Mouse (Mus musculus): ENCODE measurements around the gene Fgfr2.

Gene Fgfr2

GRCm38 (mm10) chr7:132767999-132768370 is 355.2 kb downstream of the Fgfr2 start:
- DNase-seq, result no peak

- DNase-seq, result peak; percentile 48
These were observed 355.7 kb downstream of the Fgfr2 start for GRCm38 (mm10) chr7:132767233-132767998.

GRCm38 (mm10) chr7:132766235-132766871 is 356.8 kb downstream of the Fgfr2 start:
- DNase-seq, result no peak

GRCm38 (mm10) chr7:132765629-132766186 is 357.4 kb downstream of the Fgfr2 start:
- DNase-seq, result no peak

- DNase-seq, result no peak
These were observed 358.2 kb downstream of the Fgfr2 start for GRCm38 (mm10) chr7:132764896-132765491.

GRCm38 (mm10) chr7:132764314-132764713 is 358.8 kb downstream of the Fgfr2 start:
- DNase-seq, result no peak

- no peak for DNase-seq
These were observed 359.2 kb downstream of the Fgfr2 start for GRCm38 (mm10) chr7:132763911-132764310.

- no peak for DNase-seq
These were observed 359.8 kb downstream of the Fgfr2 start for GRCm38 (mm10) chr7:132763351-132763750.

GRCm38 (mm10) chr7:132761409-132761808 is 361.7 kb downstream of the Fgfr2 start:
- no peak for DNase-seq

- DNase-seq, result no peak
These were observed 362.5 kb downstream of the Fgfr2 start for GRCm38 (mm10) chr7:132760589-132761180.

GRCm38 (mm10) chr7:132759926-132760325 is 363.2 kb downstream of the Fgfr2 start:
- no peak for DNase-seq

- DNase-seq, result no peak
These were observed 363.7 kb downstream of the Fgfr2 start for GRCm38 (mm10) chr7:132759405-132759891.

GRCm38 (mm10) chr7:132758875-132759274 is 364.3 kb downstream of the Fgfr2 start:
- DNase-seq, result no peak

- no peak for DNase-seq
These were observed 366.8 kb downstream of the Fgfr2 start for GRCm38 (mm10) chr7:132756325-132756724.

- no peak for DNase-seq
These were observed 368.8 kb downstream of the Fgfr2 start for GRCm38 (mm10) chr7:132754389-132754750.

- no peak for DNase-seq
These were observed 369.4 kb downstream of the Fgfr2 start for GRCm38 (mm10) chr7:132753518-132754388.

GRCm38 (mm10) chr7:132751716-132752115 is 371.4 kb downstream of the Fgfr2 start:
- peak; percentile 74 for DNase-seq

GRCm38 (mm10) chr7:132749504-132749903 is 373.6 kb downstream of the Fgfr2 start:
- no peak for DNase-seq

- no peak for DNase-seq
These were observed 374.9 kb downstream of the Fgfr2 start for GRCm38 (mm10) chr7:132748076-132748769.

- DNase-seq, result no peak
These were observed 376.1 kb downstream of the Fgfr2 start for GRCm38 (mm10) chr7:132747096-132747495.

GRCm38 (mm10) chr7:132742912-132743311 is 380.2 kb downstream of the Fgfr2 start:
- DNase-seq, result no peak

GRCm38 (mm10) chr7:132739829-132740228 is 383.3 kb downstream of the Fgfr2 start:
- DNase-seq, result no peak

All from kidney, adult 11 months (tissue).